ENCODE assay signal across 11 mouse cellular contexts in genomic region chr6:32464637-32465036, GRCm38 (mm10).
DNase-seq lines count a peak whose midpoint lies in the region; ATAC-seq and TF ChIP-seq lines count a peak whose summit lies in the region.
"Had no signal": no experiment of that assay in that cellular context is flagged by ENCODE, and none has a peak within 500 bp of the region (broad histone marks: within the 10 kb centered on the region; RNA-seq: fewer than 3 reads in every experiment).

No protein-coding gene starts in this region.

- H3K4me2 ChIP-seq in embryonic facial prominence, embryonic 15.5 days (replicated peaks) = no peak overlapping the region
- no peak overlapping the region for H3K4me2 ChIP-seq in hindbrain, embryonic 15.5 days
- H3K4me2 ChIP-seq in intestine, embryonic 16.5 days (ENCODE audit: low read depth, low read length) = no peak overlapping the region
- H3K4me2 ChIP-seq in midbrain, embryonic 16.5 days (ENCODE audit: low read length) = no peak overlapping the region

- TF ChIP-seq CTCF in kidney, adult 2 months (conservative IDR thresholded peaks at IDR 0.05; ENCODE audit: insufficient read depth, insufficient read length, low read depth, low read length) = no peak

- no peak for DNase-seq in embryonic facial prominence, embryonic 10.5 days (ENCODE audit: low spot score)
- DNase-seq in hindbrain, embryonic 10.5 days (ENCODE audit: low spot score) = no peak
- DNase-seq in kidney, adult 2 months = no peak
- no peak for DNase-seq in left cerebral cortex, postnatal 25 days (ENCODE audit: low spot score in 2 of 2)
- DNase-seq: cerebellum, adult 18-20 months; kidney, postnatal 4 days had no signal

- H3K27me3 ChIP-seq in embryonic facial prominence, embryonic 15.5 days = no peaks in the 10 kb centered on the region
- H3K27me3 ChIP-seq in embryonic facial prominence, embryonic 10.5 days (replicated peaks; ENCODE audit: low read depth, poor library complexity, severe bottlenecking) = no peaks in the 10 kb centered on the region
- no peaks in the 10 kb centered on the region for H3K27me3 ChIP-seq in hindbrain, embryonic 15.5 days
- no peaks in the 10 kb centered on the region for H3K27me3 ChIP-seq in hindbrain, embryonic 10.5 days (ENCODE audit: insufficient read depth, poor library complexity, severe bottlenecking)
- no peaks in the 10 kb centered on the region for H3K27me3 ChIP-seq in intestine, embryonic 16.5 days (replicated peaks; ENCODE audit: control insufficient read depth, insufficient read depth, low read length)
- no peaks in the 10 kb centered on the region for H3K27me3 ChIP-seq in midbrain, embryonic 16.5 days (ENCODE audit: control insufficient read depth, insufficient read depth, low read depth, low read length)
- no peaks in the 10 kb centered on the region for H3K27me3 ChIP-seq in kidney, adult 2 months (replicated peaks; ENCODE audit: control insufficient read depth, insufficient read depth, low read length)

- peaks cover 15% of the 10 kb centered on the region; the same call in 1 of the 2 replicates for H3K4me1 ChIP-seq in embryonic facial prominence, embryonic 15.5 days
- H3K4me1 ChIP-seq in embryonic facial prominence, embryonic 10.5 days = peaks cover 27% of the 10 kb centered on the region
- H3K4me1 ChIP-seq in hindbrain, embryonic 15.5 days (replicated peaks) = peaks cover 22% of the 10 kb centered on the region
- peaks cover 17% of the 10 kb centered on the region for H3K4me1 ChIP-seq in hindbrain, embryonic 10.5 days (replicated peaks)
- H3K4me1 ChIP-seq in intestine, embryonic 16.5 days (ENCODE audit: control insufficient read depth, insufficient read depth, low read length) = peaks cover 9% of the 10 kb centered on the region; the same call in 1 of the 2 replicates
- peaks cover 14% of the 10 kb centered on the region for H3K4me1 ChIP-seq in midbrain, embryonic 16.5 days (ENCODE audit: control insufficient read depth, insufficient read depth, low read length)
- no peaks in the 10 kb centered on the region for H3K4me1 ChIP-seq in kidney, adult 2 months (ENCODE audit: control insufficient read depth, insufficient read depth, low read length)

- intact Hi-C loops in left cerebral cortex, postnatal 25 days (cut with DNase I) = no loop called here

- H3K9ac ChIP-seq in embryonic facial prominence, embryonic 15.5 days = no peak overlapping the region
- H3K9ac ChIP-seq in hindbrain, embryonic 15.5 days = no peak overlapping the region
- H3K9ac ChIP-seq in intestine, embryonic 16.5 days (ENCODE audit: low read depth, low read length) = no peak overlapping the region
- H3K9ac ChIP-seq in midbrain, embryonic 16.5 days (ENCODE audit: low read depth, low read length) = no peak overlapping the region

- 37% methylated on average over 8 of the region's 8 CpGs for WGBS in embryonic facial prominence, embryonic 15.5 days
- 53% methylated on average over 8 of the region's 8 CpGs for WGBS in embryonic facial prominence, embryonic 10.5 days
- 34% methylated on average over 8 of the region's 8 CpGs for WGBS in hindbrain, embryonic 15.5 days
- 61% methylated on average over 8 of the region's 8 CpGs for WGBS in hindbrain, embryonic 10.5 days
- WGBS in intestine, embryonic 16.5 days = 27% methylated on average over 8 of the region's 8 CpGs
- 38% methylated on average over 8 of the region's 8 CpGs for WGBS in midbrain, embryonic 16.5 days
- 42% methylated on average over 8 of the region's 8 CpGs for WGBS in kidney, adult 2 months

- ATAC-seq in embryonic facial prominence, embryonic 15.5 days (ENCODE audit: insufficient number of reproducible peaks, low FRiP score, low TSS enrichment, low read depth) = no peak
- no peak for ATAC-seq in hindbrain, embryonic 15.5 days (ENCODE audit: low FRiP score, low read depth)
- 0 out of 2 replicates have a peak, but pooled peaks have one; percentile 44 for ATAC-seq in intestine, embryonic 16.5 days
- ATAC-seq in midbrain, embryonic 16.5 days = peak; percentile 34; the same call in 1 of the 2 replicates

- H3K4me3 ChIP-seq in embryonic facial prominence, embryonic 15.5 days (replicated peaks) = no peak overlapping the region
- H3K4me3 ChIP-seq in embryonic facial prominence, embryonic 10.5 days = no peak overlapping the region
- H3K4me3 ChIP-seq in hindbrain, embryonic 15.5 days = no peak overlapping the region
- H3K4me3 ChIP-seq in hindbrain, embryonic 10.5 days = no peak overlapping the region
- H3K4me3 ChIP-seq in intestine, embryonic 16.5 days (ENCODE audit: low read length) = no peak overlapping the region
- H3K4me3 ChIP-seq in midbrain, embryonic 16.5 days (ENCODE audit: low read depth, low read length) = no peak overlapping the region
- H3K4me3 ChIP-seq in kidney, adult 2 months (ENCODE audit: insufficient read depth, low read depth, low read length) = no peak overlapping the region

- H3K36me3 ChIP-seq in embryonic facial prominence, embryonic 15.5 days = no peaks in the 10 kb centered on the region
- no peaks in the 10 kb centered on the region for H3K36me3 ChIP-seq in embryonic facial prominence, embryonic 10.5 days (replicated peaks)
- H3K36me3 ChIP-seq in hindbrain, embryonic 15.5 days = no peaks in the 10 kb centered on the region
- no peaks in the 10 kb centered on the region for H3K36me3 ChIP-seq in hindbrain, embryonic 10.5 days
- no peaks in the 10 kb centered on the region for H3K36me3 ChIP-seq in intestine, embryonic 16.5 days (ENCODE audit: control insufficient read depth, insufficient read depth, low read length)
- H3K36me3 ChIP-seq in midbrain, embryonic 16.5 days (ENCODE audit: control insufficient read depth, insufficient read depth, low read length) = no peaks in the 10 kb centered on the region
- no peaks in the 10 kb centered on the region for H3K36me3 ChIP-seq in kidney, adult 2 months (ENCODE audit: control insufficient read depth, insufficient read depth, low read length)

- H3K9me3 ChIP-seq in embryonic facial prominence, embryonic 15.5 days (replicated peaks) = no peaks in the 10 kb centered on the region
- H3K9me3 ChIP-seq in embryonic facial prominence, embryonic 10.5 days = no peaks in the 10 kb centered on the region
- no peaks in the 10 kb centered on the region for H3K9me3 ChIP-seq in hindbrain, embryonic 15.5 days
- H3K9me3 ChIP-seq in hindbrain, embryonic 10.5 days = no peaks in the 10 kb centered on the region
- no peaks in the 10 kb centered on the region for H3K9me3 ChIP-seq in intestine, embryonic 16.5 days (ENCODE audit: control insufficient read depth, low read length)
- H3K9me3 ChIP-seq in midbrain, embryonic 16.5 days (replicated peaks; ENCODE audit: control insufficient read depth, low read length, poor library complexity, severe bottlenecking) = no peaks in the 10 kb centered on the region

- no peak for TF ChIP-seq POLR2A in kidney, adult 2 months (IDR thresholded peaks at IDR 0.05; ENCODE audit: low read depth, low read length)

- H3K27ac ChIP-seq in embryonic facial prominence, embryonic 15.5 days (replicated peaks) = peak overlapping the region; percentile 34; the same call in 1 of the 2 replicates
- H3K27ac ChIP-seq in embryonic facial prominence, embryonic 10.5 days (replicated peaks) = no peak overlapping the region
- H3K27ac ChIP-seq in hindbrain, embryonic 15.5 days (replicated peaks) = 0 out of 2 replicates have a peak overlapping the region, but pooled peaks have one; percentile 31
- no peak overlapping the region for H3K27ac ChIP-seq in hindbrain, embryonic 10.5 days
- no peak overlapping the region for H3K27ac ChIP-seq in intestine, embryonic 16.5 days (ENCODE audit: low read length)
- 0 out of 2 replicates have a peak overlapping the region, but pooled peaks have one; percentile 28 for H3K27ac ChIP-seq in midbrain, embryonic 16.5 days (ENCODE audit: low read length)
- no peak overlapping the region for H3K27ac ChIP-seq in kidney, adult 2 months (ENCODE audit: insufficient read depth, low read depth, low read length)
- H3K27ac ChIP-seq: macrophage had no signal

Comparison
In these comparisons a context has a peak if more than half of its experiments do, and no peak if none do; other contexts are left out.
1. H3K27ac ChIP-seq: peak in embryonic facial prominence, embryonic 15.5 days (single experiment), hindbrain, embryonic 15.5 days (single experiment) and midbrain, embryonic 16.5 days (single experiment); none in embryonic facial prominence, embryonic 10.5 days (single experiment), hindbrain, embryonic 10.5 days (single experiment), intestine, embryonic 16.5 days (single experiment) and kidney, adult 2 months (single experiment).
2. ATAC-seq: peak in intestine, embryonic 16.5 days (single experiment) and midbrain, embryonic 16.5 days (single experiment); none in embryonic facial prominence, embryonic 15.5 days (single experiment) and hindbrain, embryonic 15.5 days (single experiment).